In the genomic region with DNA sequence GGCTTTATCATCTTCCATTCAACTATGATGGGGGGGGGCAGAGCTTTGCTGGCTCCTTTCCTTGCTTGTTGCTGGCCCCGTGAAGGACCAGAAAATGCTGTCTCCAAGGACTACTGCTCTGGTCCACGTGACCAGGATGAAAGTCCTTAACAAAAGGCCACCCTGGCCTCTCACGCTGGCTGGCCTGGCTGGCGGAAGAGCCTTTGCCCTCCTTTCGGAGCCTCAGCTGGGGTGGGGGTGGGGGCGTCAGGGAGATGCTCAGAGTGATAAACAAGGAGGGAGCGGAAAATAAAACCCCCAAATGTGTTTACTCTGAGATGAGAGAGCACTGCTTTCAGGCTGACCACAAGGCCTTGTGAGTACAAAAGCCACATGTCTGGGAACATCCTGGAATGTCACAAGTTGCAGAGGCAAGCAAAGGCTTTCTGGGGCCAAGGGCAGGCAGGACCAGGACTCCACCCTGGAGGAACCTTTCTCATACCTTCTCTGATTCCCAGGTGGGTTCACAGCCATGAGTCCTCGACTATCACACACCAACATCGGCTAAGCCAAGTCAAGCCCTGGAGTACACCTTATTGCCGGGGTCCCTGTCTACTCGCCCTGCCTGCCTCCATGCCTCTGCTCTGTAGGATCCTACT, we compare ENCODE assay signal across 12 mouse cellular contexts. TPM values are rescaled to one million over a fixed set of nuclear protein-coding genes. Genes with fewer than 3 reads are reported as not detected.
DNase-seq lines count a peak whose midpoint lies in the region; ATAC-seq and TF ChIP-seq lines count a peak whose summit lies in the region.
"Had no signal": no experiment of that assay in that cellular context is flagged by ENCODE, and none has a peak within 500 bp of the region (broad histone marks: within the 10 kb centered on the region; RNA-seq: fewer than 3 reads in every experiment).

No protein-coding gene starts in this region.

- no peak for TF ChIP-seq EP300 in CH12.LX (IDR thresholded peaks at IDR 0.05; ENCODE audit: low read length)

- no peak for ATAC-seq in hindbrain, embryonic 14.5 days (ENCODE audit: low FRiP score)
- ATAC-seq: forebrain, postnatal 0 days; Patski had no signal

- H3K4me2 ChIP-seq in hindbrain, embryonic 14.5 days (replicated peaks), result no peak overlapping the region
- H3K4me2 ChIP-seq in CH12.LX (ENCODE audit: insufficient read depth, low read depth, poor library complexity, severe bottlenecking), result no peak overlapping the region

- H3K4me1 ChIP-seq in hindbrain, embryonic 10.5 days (replicated peaks), result peaks cover 9% of the 10 kb centered on the region
- no peaks in the 10 kb centered on the region for H3K4me1 ChIP-seq in hindbrain, embryonic 14.5 days (replicated peaks; ENCODE audit: control insufficient read depth, insufficient read depth, low read length)
- H3K4me1 ChIP-seq in CH12.LX (ENCODE audit: control insufficient read depth in 1 of 2, insufficient read depth in 2 of 2), result peaks cover 28 to 54% of the 10 kb centered on the region in 2 experiments
- H3K4me1 ChIP-seq in brown adipose tissue, adult 24 weeks (ENCODE audit: control insufficient read depth, insufficient read depth, insufficient read length, low read length), result peaks cover 22% of the 10 kb centered on the region

- WGBS in hindbrain, embryonic 10.5 days, result 40% methylated on average over 11 of the region's 11 CpGs
- WGBS in hindbrain, embryonic 14.5 days, result 38% methylated on average over 11 of the region's 11 CpGs

- H3K4me3 ChIP-seq in hindbrain, embryonic 10.5 days, result no peak overlapping the region
- H3K4me3 ChIP-seq in hindbrain, embryonic 14.5 days (replicated peaks; ENCODE audit: low read length), result no peak overlapping the region
- H3K4me3 ChIP-seq in CH12.LX (replicated peaks in 1 of 3; ENCODE audit: low read depth in 2 of 3, low read length in 2 of 3, poor library complexity in 1 of 3), result no peak overlapping the region
- no peak overlapping the region for H3K4me3 ChIP-seq in brown adipose tissue, adult 24 weeks (ENCODE audit: insufficient read depth, low read depth, low read length)

- peak overlapping the region; percentile 80 for H3K27ac ChIP-seq in hindbrain, embryonic 10.5 days
- no peak overlapping the region for H3K27ac ChIP-seq in hindbrain, embryonic 14.5 days
- H3K27ac ChIP-seq in CH12.LX (ENCODE audit: insufficient read depth, low read depth), result peak overlapping the region; percentile 39; the same call in 1 of the 2 replicates
- peak overlapping the region; percentile 98 for H3K27ac ChIP-seq in brown adipose tissue, adult 24 weeks (replicated peaks; ENCODE audit: low read depth, low read length)

- dilution Hi-C loops in CH12.LX (cut with MboI; ENCODE audit: extremely low pct_ligation_motif_present, extremely low pct_unique_long_range_greater_than_20kb, low sequenced_read_pairs), result no loop called here

- DNase-seq in hindbrain, embryonic 10.5 days (ENCODE audit: low spot score), result peak; percentile 36
- no peak for DNase-seq in hindbrain, embryonic 14.5 days (ENCODE audit: low spot score)
- no peak for DNase-seq in CH12.LX (ENCODE audit: extremely low read depth)
- DNase-seq in kidney, postnatal 14 days, result peak; percentile 83
- no peak for DNase-seq in T-cell, adult 2 months (ENCODE audit: low spot score)
- DNase-seq in ovary, adult 18-20 months (ENCODE audit: low spot score), result no peak
- DNase-seq in frontal cortex, postnatal 10 days (ENCODE audit: low spot score in 2 of 2), result no peak
- DNase-seq: cerebellum, postnatal 25 days; forebrain, postnatal 0 days; thymus, adult 18-20 months had no signal

- TF ChIP-seq RAD21 in CH12.LX (IDR thresholded peaks at IDR 0.05; ENCODE audit: low read depth, low read length), result no peak

- no peaks in the 10 kb centered on the region for H3K79me2 ChIP-seq in CH12.LX (replicated peaks; ENCODE audit: control insufficient read depth, extremely low read depth, insufficient read depth, poor library complexity, severe bottlenecking)

- in situ Hi-C loops in CH12.LX (cut with MboI; ENCODE audit: low pct_ligation_motif_present, low pct_unique_long_range_greater_than_20kb, low sequenced_read_pairs), result no loop called here

- H3K9ac ChIP-seq in hindbrain, embryonic 14.5 days, result no peak overlapping the region
- no peak overlapping the region for H3K9ac ChIP-seq in CH12.LX (ENCODE audit: insufficient read depth, low read depth)
- H3K9ac ChIP-seq: forebrain, postnatal 0 days had no signal

- no peaks in the 10 kb centered on the region for H3K9me3 ChIP-seq in hindbrain, embryonic 10.5 days
- no peaks in the 10 kb centered on the region for H3K9me3 ChIP-seq in hindbrain, embryonic 14.5 days (ENCODE audit: control insufficient read depth, low read length)
- no peaks in the 10 kb centered on the region for H3K9me3 ChIP-seq in CH12.LX (replicated peaks; ENCODE audit: low read length)

- TF ChIP-seq CTCF in CH12.LX (conservative IDR thresholded peaks at IDR 0.05 in 1 of 2, IDR thresholded peaks at IDR 0.05 in 1 of 2; ENCODE audit: low read depth in 2 of 2, low read length in 2 of 2), result no peak

- TF ChIP-seq POLR2A in CH12.LX (IDR thresholded peaks at IDR 0.05; ENCODE audit: low read depth, low read length), result no peak

- no peaks in the 10 kb centered on the region for H3K27me3 ChIP-seq in hindbrain, embryonic 10.5 days (ENCODE audit: insufficient read depth, poor library complexity, severe bottlenecking)
- H3K27me3 ChIP-seq in hindbrain, embryonic 14.5 days (ENCODE audit: control insufficient read depth, insufficient read depth, low read length), result no peaks in the 10 kb centered on the region
- no peaks in the 10 kb centered on the region for H3K27me3 ChIP-seq in CH12.LX (replicated peaks)
- H3K27me3 ChIP-seq: Patski had no signal

- no peaks in the 10 kb centered on the region for H3K36me3 ChIP-seq in hindbrain, embryonic 10.5 days
- H3K36me3 ChIP-seq in hindbrain, embryonic 14.5 days (replicated peaks; ENCODE audit: control insufficient read depth, insufficient read depth), result no peaks in the 10 kb centered on the region
- H3K36me3 ChIP-seq in CH12.LX (replicated peaks in 1 of 2; ENCODE audit: control insufficient read depth in 1 of 2, insufficient read depth in 1 of 2, low read length in 1 of 2), result no peaks in the 10 kb centered on the region

TF ChIP-seq in CH12.LX, 34 proteins besides CTCF, POLR2A, EP300 and RAD21:
- TF ChIP-seq USF1 (IDR thresholded peaks at IDR 0.05; ENCODE audit: low read depth, low read length) (no peak), RCOR1 (conservative IDR thresholded peaks at IDR 0.05; ENCODE audit: low read depth, low read length) (no peak), POLR2AphosphoS2 (IDR thresholded peaks at IDR 0.05; ENCODE audit: low read depth, low read length) (no peak)

RNA-seq across cellular contexts. Expression of gene Myh9, which starts 24.7 kb away (rescaled TPM):
- polyA plus RNA-seq in hindbrain, embryonic 10.5 days (2016; fragmentation: Nextera tagmentation; extraction: Ambion mirVana), result 32.7 and 38.4 TPM in 2 replicates
- polyA plus RNA-seq in hindbrain, embryonic 14.5 days (2014; fragmentation: Nextera tagmentation; extraction: Ambion mirVana), result 14.4 and 14.6 TPM in 2 replicates
- total RNA-seq in CH12.LX (2012; rRNA removed) (128 and 146 TPM in 2 replicates), CH12.LX (2014; rRNA removed) (43.8 and 46.4 TPM in 2 replicates)
- 165 and 178 TPM in 2 replicates for polyA plus RNA-seq in CH12.LX (2012; ENCODE audit: insufficient read length, low read depth)
- 36.0 and 59.3 TPM in 2 replicates for polyA plus RNA-seq in brown adipose tissue, adult 24 weeks (2012; ENCODE audit: insufficient read depth, insufficient read length, missing spikeins)

Comparison
In these comparisons a context has a peak if more than half of its experiments do, and no peak if none do; other contexts are left out.
1. DNase-seq: peak in hindbrain, embryonic 10.5 days (single experiment) and kidney, postnatal 14 days (single experiment); none in hindbrain, embryonic 14.5 days (single experiment), CH12.LX (single experiment), T-cell, adult 2 months (single experiment), ovary, adult 18-20 months (single experiment) and frontal cortex, postnatal 10 days (0 of 2).